ENCODE assay signal across 17 mouse cellular contexts in genomic region chrX:145261803-145262202, GRCm38 (mm10).
A peak's percentile ranks its signal among the peaks of the same experiment; 100 is the strongest.
DNase-seq lines count a peak whose midpoint lies in the region; ATAC-seq and TF ChIP-seq lines count a peak whose summit lies in the region.
"Had no signal": no experiment of that assay in that cellular context is flagged by ENCODE, and none has a peak within 500 bp of the region (broad histone marks: within the 10 kb centered on the region; RNA-seq: fewer than 3 reads in every experiment).

No protein-coding gene starts in this region.

- no peak for TF ChIP-seq POLR2A in kidney, adult 2 months (IDR thresholded peaks at IDR 0.05; ENCODE audit: low read depth, low read length)

- H3K4me3 ChIP-seq in heart, embryonic 10.5 days, result no peak overlapping the region
- H3K4me3 ChIP-seq in midbrain, postnatal 0 days (ENCODE audit: low read depth, low read length), result no peak overlapping the region
- no peak overlapping the region for H3K4me3 ChIP-seq in midbrain, embryonic 10.5 days
- H3K4me3 ChIP-seq in kidney, adult 2 months (ENCODE audit: insufficient read depth, low read depth, low read length), result no peak overlapping the region
- H3K4me3 ChIP-seq: forebrain, embryonic 15.5 days; hindbrain, embryonic 13.5 days had no signal

- ATAC-seq in midbrain, postnatal 0 days (ENCODE audit: low FRiP score), result no peak
- ATAC-seq: forebrain, embryonic 15.5 days; hindbrain, postnatal 0 days had no signal

- no peak overlapping the region for H3K9ac ChIP-seq in midbrain, postnatal 0 days (replicated peaks; ENCODE audit: low read length, poor library complexity, severe bottlenecking)
- H3K9ac ChIP-seq: forebrain, embryonic 15.5 days; hindbrain, embryonic 13.5 days had no signal

- H3K9me3 ChIP-seq in heart, embryonic 10.5 days, result no peaks in the 10 kb centered on the region
- no peaks in the 10 kb centered on the region for H3K9me3 ChIP-seq in midbrain, postnatal 0 days (ENCODE audit: low read length)
- H3K9me3 ChIP-seq in midbrain, embryonic 10.5 days (replicated peaks), result no peaks in the 10 kb centered on the region
- H3K9me3 ChIP-seq: forebrain, embryonic 15.5 days; hindbrain, embryonic 13.5 days had no signal

- TF ChIP-seq CTCF in midbrain, postnatal 0 days (IDR thresholded peaks at IDR 0.05), result no peak
- no peak for TF ChIP-seq CTCF in kidney, adult 2 months (conservative IDR thresholded peaks at IDR 0.05; ENCODE audit: insufficient read depth, insufficient read length, low read depth, low read length)

- 50% methylated on average over 5 of the region's 5 CpGs for WGBS in heart, embryonic 10.5 days
- 61% methylated on average over 5 of the region's 5 CpGs for WGBS in midbrain, postnatal 0 days
- 68% methylated on average over 5 of the region's 5 CpGs for WGBS in midbrain, embryonic 10.5 days
- 14% methylated on average over 5 of the region's 5 CpGs for WGBS in kidney, adult 2 months

- H3K27me3 ChIP-seq in heart, embryonic 10.5 days (ENCODE audit: insufficient read depth, poor library complexity, severe bottlenecking), result no peaks in the 10 kb centered on the region
- no peaks in the 10 kb centered on the region for H3K27me3 ChIP-seq in midbrain, postnatal 0 days (ENCODE audit: insufficient read depth, low read length)
- H3K27me3 ChIP-seq in midbrain, embryonic 10.5 days (ENCODE audit: low read depth, poor library complexity, severe bottlenecking), result peaks cover 14% of the 10 kb centered on the region; the same call in 1 of the 2 replicates
- H3K27me3 ChIP-seq in kidney, adult 2 months (replicated peaks; ENCODE audit: control insufficient read depth, insufficient read depth, low read length), result no peaks in the 10 kb centered on the region
- H3K27me3 ChIP-seq: forebrain, embryonic 15.5 days; hindbrain, embryonic 13.5 days had no signal

- DNase-seq in embryo, embryonic 11 days, result peak; percentile 14
- DNase-seq in embryo, embryonic 10.5 days (ENCODE audit: low spot score), result no peak
- DNase-seq in heart, adult 11 months, result peak; percentile 70
- no peak for DNase-seq in heart, embryonic 10.5 days (ENCODE audit: low spot score)
- peak; percentile 0 for DNase-seq in midbrain, postnatal 0 days (ENCODE audit: low spot score)
- DNase-seq in midbrain, embryonic 10.5 days (ENCODE audit: low spot score), result no peak
- DNase-seq in kidney, adult 2 months, result no peak
- DNase-seq: adrenal gland, postnatal 10 days; cerebellum, adult 18-20 months; cerebellum, adult 9-11 months; cerebellum, postnatal 36 days; gastrocnemius, postnatal 36 days; heart, postnatal 14 days; kidney, adult 18-20 months had no signal

- H3K4me1 ChIP-seq in heart, embryonic 10.5 days, result no peaks in the 10 kb centered on the region
- H3K4me1 ChIP-seq in midbrain, postnatal 0 days (ENCODE audit: insufficient read depth, low read length), result no peaks in the 10 kb centered on the region
- H3K4me1 ChIP-seq in midbrain, embryonic 10.5 days, result no peaks in the 10 kb centered on the region
- no peaks in the 10 kb centered on the region for H3K4me1 ChIP-seq in kidney, adult 2 months (ENCODE audit: control insufficient read depth, insufficient read depth, low read length)
- H3K4me1 ChIP-seq: forebrain, embryonic 15.5 days; hindbrain, embryonic 13.5 days had no signal

- H3K36me3 ChIP-seq in heart, embryonic 10.5 days, result no peaks in the 10 kb centered on the region
- H3K36me3 ChIP-seq in midbrain, postnatal 0 days (ENCODE audit: insufficient read depth, low read length), result no peaks in the 10 kb centered on the region
- H3K36me3 ChIP-seq in midbrain, embryonic 10.5 days, result no peaks in the 10 kb centered on the region
- no peaks in the 10 kb centered on the region for H3K36me3 ChIP-seq in kidney, adult 2 months (ENCODE audit: control insufficient read depth, insufficient read depth, low read length)
- H3K36me3 ChIP-seq: forebrain, embryonic 15.5 days; hindbrain, embryonic 13.5 days had no signal

- H3K4me2 ChIP-seq in midbrain, postnatal 0 days (ENCODE audit: low read depth, low read length, poor library complexity, severe bottlenecking), result no peak overlapping the region
- H3K4me2 ChIP-seq: forebrain, embryonic 15.5 days; hindbrain, embryonic 13.5 days had no signal

- H3K27ac ChIP-seq in heart, embryonic 10.5 days, result no peak overlapping the region
- no peak overlapping the region for H3K27ac ChIP-seq in midbrain, postnatal 0 days (ENCODE audit: low read depth, low read length)
- no peak overlapping the region for H3K27ac ChIP-seq in midbrain, embryonic 10.5 days (replicated peaks)
- H3K27ac ChIP-seq in kidney, adult 2 months (ENCODE audit: insufficient read depth, low read depth, low read length), result no peak overlapping the region
- H3K27ac ChIP-seq: forebrain, embryonic 15.5 days; hindbrain, embryonic 13.5 days; hindbrain, postnatal 0 days had no signal

Comparison
In these comparisons a context has a peak if more than half of its experiments do, and no peak if none do; other contexts are left out.
1. DNase-seq: peak in embryo, embryonic 11 days (single experiment), heart, adult 11 months (single experiment) and midbrain, postnatal 0 days (single experiment); none in embryo, embryonic 10.5 days (single experiment), heart, embryonic 10.5 days (single experiment), midbrain, embryonic 10.5 days (single experiment) and kidney, adult 2 months (single experiment).